13 mouse cellular contexts compared by ENCODE assay signal in genomic region chr11:63168551-63169258, GRCm38 (mm10). TPM values are rescaled to one million over a fixed set of nuclear protein-coding genes. Genes with fewer than 3 reads are reported as not detected.
DNase-seq lines count a peak whose midpoint lies in the region; ATAC-seq and TF ChIP-seq lines count a peak whose summit lies in the region.
"Had no signal": no experiment of that assay in that cellular context is flagged by ENCODE, and none has a peak within 500 bp of the region (broad histone marks: within the 10 kb centered on the region; RNA-seq: fewer than 3 reads in every experiment).

No protein-coding gene starts in this region.

- H3K27me3 ChIP-seq in heart, embryonic 12.5 days (replicated peaks) = no peaks in the 10 kb centered on the region
- no peaks in the 10 kb centered on the region for H3K27me3 ChIP-seq in lung, postnatal 0 days (replicated peaks; ENCODE audit: insufficient read depth, low read length)
- H3K27me3 ChIP-seq in forebrain, embryonic 15.5 days = no peaks in the 10 kb centered on the region
- H3K27me3 ChIP-seq: embryonic facial prominence, embryonic 13.5 days; liver, embryonic 13.5 days had no signal

- TF ChIP-seq CTCF in lung, postnatal 0 days (IDR thresholded peaks at IDR 0.05) = peak; percentile 56

- H3K4me3 ChIP-seq in heart, embryonic 12.5 days = no peak overlapping the region
- H3K4me3 ChIP-seq in lung, postnatal 0 days (ENCODE audit: low read depth, low read length) = no peak overlapping the region
- no peak overlapping the region for H3K4me3 ChIP-seq in forebrain, embryonic 15.5 days
- H3K4me3 ChIP-seq: embryonic facial prominence, embryonic 13.5 days; liver, embryonic 13.5 days; myocyte had no signal

- no peak overlapping the region for H3K9ac ChIP-seq in heart, embryonic 12.5 days
- no peak overlapping the region for H3K9ac ChIP-seq in lung, postnatal 0 days (replicated peaks; ENCODE audit: low read depth)
- no peak overlapping the region for H3K9ac ChIP-seq in forebrain, embryonic 15.5 days (replicated peaks)
- H3K9ac ChIP-seq: embryonic facial prominence, embryonic 13.5 days; liver, embryonic 13.5 days had no signal

- H3K27ac ChIP-seq in heart, embryonic 12.5 days (ENCODE audit: poor library complexity, severe bottlenecking) = peak overlapping the region; percentile 43; the same call in 1 of the 2 replicates
- peak overlapping the region; percentile 20 for H3K27ac ChIP-seq in lung, postnatal 0 days (ENCODE audit: low read length)
- H3K27ac ChIP-seq in forebrain, embryonic 15.5 days (replicated peaks) = no peak overlapping the region
- H3K27ac ChIP-seq: embryonic facial prominence, embryonic 13.5 days; liver, embryonic 13.5 days had no signal

- no peaks in the 10 kb centered on the region for H3K36me3 ChIP-seq in heart, embryonic 12.5 days
- no peaks in the 10 kb centered on the region for H3K36me3 ChIP-seq in lung, postnatal 0 days (ENCODE audit: insufficient read depth, low read length)
- no peaks in the 10 kb centered on the region for H3K36me3 ChIP-seq in forebrain, embryonic 15.5 days
- H3K36me3 ChIP-seq: embryonic facial prominence, embryonic 13.5 days; liver, embryonic 13.5 days had no signal

- no peak for DNase-seq in heart, postnatal 25 days (ENCODE audit: low spot score)
- DNase-seq in R1 (ENCODE audit: low read depth, low spot score) = peak; percentile 54
- DNase-seq in heart, postnatal 4 days = peak; percentile 21
- DNase-seq in lung, postnatal 0 days (ENCODE audit: low spot score) = peak; percentile 61
- no peak for DNase-seq in adrenal gland, adult 18-20 months (ENCODE audit: low spot score in 2 of 2)
- no peak for DNase-seq in urinary bladder, postnatal 36 days (ENCODE audit: low spot score in 2 of 2)
- DNase-seq: liver, embryonic 13.5 days; spleen, adult 18-20 months had no signal

- H3K4me1 ChIP-seq in heart, embryonic 12.5 days (replicated peaks) = peaks cover 12% of the 10 kb centered on the region; the same call in 1 of the 2 replicates
- H3K4me1 ChIP-seq in lung, postnatal 0 days (ENCODE audit: insufficient read depth, low read depth, low read length) = no peaks in the 10 kb centered on the region; the same call in 1 of the 2 replicates
- H3K4me1 ChIP-seq in forebrain, embryonic 15.5 days = no peaks in the 10 kb centered on the region
- H3K4me1 ChIP-seq: liver, embryonic 13.5 days had no signal

- H3K9me3 ChIP-seq in heart, embryonic 12.5 days (replicated peaks) = no peaks in the 10 kb centered on the region
- H3K9me3 ChIP-seq in lung, postnatal 0 days (ENCODE audit: low read length) = no peaks in the 10 kb centered on the region
- no peaks in the 10 kb centered on the region for H3K9me3 ChIP-seq in forebrain, embryonic 15.5 days
- H3K9me3 ChIP-seq: embryonic facial prominence, embryonic 13.5 days; liver, embryonic 13.5 days had no signal

- no peak for ATAC-seq in heart, embryonic 12.5 days (ENCODE audit: insufficient number of reproducible peaks, low FRiP score)
- peak; percentile 64 for ATAC-seq in lung, postnatal 0 days
- no peak for ATAC-seq in forebrain, embryonic 15.5 days (replicated peaks)

- 21% methylated on average over 9 of the region's 9 CpGs for WGBS in heart, embryonic 12.5 days
- WGBS in lung, postnatal 0 days = 15% methylated on average over 9 of the region's 9 CpGs
- WGBS in forebrain, embryonic 15.5 days = 64% methylated on average over 9 of the region's 9 CpGs

- intact Hi-C loops in heart, postnatal 25 days (cut with DNase I) = no loop called here

- H3K4me2 ChIP-seq in heart, embryonic 12.5 days = peak overlapping the region; percentile 35
- H3K4me2 ChIP-seq in lung, postnatal 0 days (replicated peaks; ENCODE audit: low read depth, low read length) = no peak overlapping the region
- no peak overlapping the region for H3K4me2 ChIP-seq in forebrain, embryonic 15.5 days (replicated peaks)
- H3K4me2 ChIP-seq: embryonic facial prominence, embryonic 13.5 days; liver, embryonic 13.5 days had no signal

- TF ChIP-seq EP300 in lung, postnatal 0 days (IDR thresholded peaks at IDR 0.05) = peak; percentile 60

RNA-seq across cellular contexts. Expression of gene Pmp22, which starts 39.9 kb away (rescaled TPM):
- 67.8 and 72.8 TPM in 2 replicates for polyA plus RNA-seq in heart, embryonic 12.5 days (2016; fragmentation: Nextera tagmentation; extraction: Ambion mirVana)
- total RNA-seq in heart, postnatal 25 days (2021) = 10 to 100 TPM; 55.9 to 63.6 TPM
- 10 to 100 TPM; 90.1 to 91.4 TPM for total RNA-seq in heart, postnatal 4 days (2021)
- polyA plus RNA-seq in lung, postnatal 0 days (2015; fragmentation: Nextera tagmentation; extraction: Ambion mirVana) = 523 and 539 TPM in 2 replicates
- total RNA-seq in adrenal gland, adult 18-20 months (2021) = 100 to 1,000 TPM; 106 to 127 TPM
- polyA plus RNA-seq in forebrain, embryonic 15.5 days (2015; fragmentation: Nextera tagmentation; extraction: Ambion mirVana) = 25.5 and 26.5 TPM in 2 replicates
- total RNA-seq: hematopoietic stem cell, adult 5-6 weeks had no signal

Comparison
In these comparisons a context has a peak if more than half of its experiments do, and no peak if none do; other contexts are left out.
1. DNase-seq: peak in R1 (single experiment), heart, postnatal 4 days (single experiment) and lung, postnatal 0 days (single experiment); none in heart, postnatal 25 days (single experiment), adrenal gland, adult 18-20 months (0 of 2) and urinary bladder, postnatal 36 days (0 of 2).